Mouse (Mus musculus) midbrain, embryonic 14.5 days (tissue): ENCODE results near the gene Pcbp2. TPM values are rescaled to one million over a fixed set of nuclear protein-coding genes. Genes with fewer than 3 reads are reported as not detected.

Source experiments
- ATAC-seq: fragments of 200-750 bp; cut with Nextera tagmentation; 2 replicates; pipeline ENCODE4 v1.8.0; 2017; ENCODE audit warnings: moderate number of reproducible peaks, moderate library complexity; ENCODE audit not compliant: low FRiP score, low TSS enrichment
- DNase-seq: peaks from one replicate; pipeline ENCODE4 v3.0.0-alpha.2; 2015
- H3K27ac ChIP-seq: fragments of 300-500 bp; sonication (generic); replicated peaks from 2 replicates; pipeline ENCODE4 v1.5.1; 2014; ENCODE audit warnings: mild to moderate bottlenecking, low read depth, low read length, moderate library complexity
- H3K27me3 ChIP-seq: fragments of 300-500 bp; sonication (generic); 2 replicates; pipeline ENCODE4 v1.6.1; 2014; ENCODE audit warnings: low read length, control low read depth, mixed read lengths; ENCODE audit not compliant: control insufficient read depth, insufficient read depth
- H3K36me3 ChIP-seq: fragments of 300-500 bp; sonication (generic); 2 replicates; pipeline ENCODE4 v1.6.1; 2014; ENCODE audit warnings: low read length, control low read depth; ENCODE audit not compliant: control insufficient read depth, insufficient read depth
- H3K4me1 ChIP-seq: fragments of 300-500 bp; sonication (generic); 2 replicates; pipeline ENCODE4 v1.6.1; 2014; ENCODE audit warnings: mild to moderate bottlenecking, antibody characterized with exemption, low read length, control low read depth; ENCODE audit not compliant: control insufficient read depth, insufficient read depth
- H3K4me2 ChIP-seq: fragments of 300-500 bp; sonication (generic); 2 replicates; pipeline ENCODE4 v1.6.1; 2014; ENCODE audit warnings: mild to moderate bottlenecking, low read length, moderate library complexity
- H3K4me3 ChIP-seq: fragments of 300-500 bp; sonication (generic); replicated peaks from 2 replicates; pipeline ENCODE4 v1.5.1; 2014; ENCODE audit warnings: low read depth, low read length
- H3K9ac ChIP-seq: fragments of 300-500 bp; sonication (generic); replicated peaks from 2 replicates; pipeline ENCODE4 v1.6.1; 2014; ENCODE audit warnings: mild to moderate bottlenecking, low read length, moderate library complexity
- H3K9me3 ChIP-seq: fragments of 300-500 bp; sonication (generic); 2 replicates; pipeline ENCODE4 v1.6.1; 2016; ENCODE audit warnings: low read length, control low read depth, mixed read lengths; ENCODE audit not compliant: control insufficient read depth
- WGBS: fragments of 180-500 bp; shearing (Covaris S2); extraction: QIAGEN DNeasy Blood & Tissue Kit; methylation state at CpG from one replicate; pipeline ENCODE4 v1.1.7; 2014; 5-methylcytosine and 5-hydroxymethylcytosine counted together
- polyA plus RNA-seq: library from polyadenylated mRNA; unstranded; fragments of >200 nt; fragmentation: Nextera tagmentation; extraction: Ambion mirVana; gene quantifications from 2 replicates; pipeline ENCODE4 v1.2.1, GENCODE M21; 2014

The Pcbp2 gene
- polyA plus RNA-seq, 1 experiment from 2014 or later = 187 TPM

- Histone ChIP-seq H3K27me3 (no peaks in the 10 kb centered on the region), H3K9ac (no peak overlapping the region), H3K27ac (no peak overlapping the region), H3K4me3 (no peak overlapping the region), H3K4me2 (no peak overlapping the region), H3K36me3 (peaks cover 72% of the 10 kb centered on the region), H3K9me3 (no peaks in the 10 kb centered on the region), H3K4me1 (no peaks in the 10 kb centered on the region)
- DNase-seq = no peak
- WGBS = 93% methylated on average over 4 of the region's 4 CpGs
- ATAC-seq = no peak
These were observed 61.2 kb downstream of the Pcbp2 start for GRCm38 (mm10) chr15:102531586-102531985.

DNA sequence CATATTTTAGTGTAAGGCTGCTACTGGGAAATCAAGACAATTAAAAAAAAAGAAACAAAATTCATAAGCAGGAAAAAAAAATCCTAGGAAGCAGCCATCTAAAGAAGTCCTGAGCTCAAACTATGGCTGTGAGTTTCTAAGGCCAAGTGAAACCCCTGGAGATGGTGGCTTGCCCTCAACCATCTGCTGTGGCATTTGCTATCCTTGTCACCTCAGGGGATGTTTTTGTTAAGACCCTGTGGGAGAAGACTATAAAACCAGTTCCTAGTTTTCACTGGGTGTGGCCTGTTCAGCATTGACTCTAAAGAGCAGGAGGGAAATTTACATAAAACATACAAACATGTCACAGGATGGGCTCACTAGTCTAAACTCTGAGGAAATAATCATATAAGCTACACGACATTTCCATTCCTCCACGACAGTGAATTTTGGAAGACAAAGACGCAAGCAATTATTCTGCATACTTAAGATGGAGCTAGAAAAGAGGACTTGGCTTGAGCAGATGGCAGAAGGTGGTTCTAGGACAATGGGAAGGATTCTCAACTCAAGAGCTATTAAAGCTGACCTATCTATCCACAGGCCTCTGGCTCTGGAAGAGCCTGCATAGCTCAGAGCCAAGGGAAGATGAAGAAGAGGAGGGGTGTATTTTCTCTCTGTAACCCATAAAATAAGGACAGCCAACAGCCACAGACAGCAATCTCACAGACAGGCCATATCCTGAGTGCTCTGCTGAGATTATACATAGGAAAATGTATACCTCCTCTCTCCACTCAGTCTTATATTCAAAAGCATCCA lies 62.0 kb downstream of the Pcbp2 start:
- Histone ChIP-seq H3K36me3 (peaks cover 78% of the 10 kb centered on the region), H3K27ac (no peak overlapping the region), H3K27me3 (no peaks in the 10 kb centered on the region), H3K4me1 (no peaks in the 10 kb centered on the region), H3K4me3 (no peak overlapping the region), H3K9me3 (no peaks in the 10 kb centered on the region), H3K4me2 (no peak overlapping the region), H3K9ac (no peak overlapping the region)
- WGBS = 89% methylated on average over 3 of the region's 3 CpGs
- DNase-seq = no peak
- ATAC-seq = no peak

GRCm38 (mm10) chr15:102533926-102534325 lies 63.6 kb downstream of the Pcbp2 start:
- Histone ChIP-seq H3K9ac (no peak overlapping the region), H3K4me3 (no peak overlapping the region), H3K9me3 (no peaks in the 10 kb centered on the region), H3K27ac (no peak overlapping the region), H3K4me2 (no peak overlapping the region), H3K27me3 (no peaks in the 10 kb centered on the region), H3K36me3 (peaks cover 71% of the 10 kb centered on the region), H3K4me1 (no peaks in the 10 kb centered on the region)
- 92% methylated on average over 7 of the region's 7 CpGs for WGBS
- ATAC-seq (no peak), DNase-seq (no peak)

DNA sequence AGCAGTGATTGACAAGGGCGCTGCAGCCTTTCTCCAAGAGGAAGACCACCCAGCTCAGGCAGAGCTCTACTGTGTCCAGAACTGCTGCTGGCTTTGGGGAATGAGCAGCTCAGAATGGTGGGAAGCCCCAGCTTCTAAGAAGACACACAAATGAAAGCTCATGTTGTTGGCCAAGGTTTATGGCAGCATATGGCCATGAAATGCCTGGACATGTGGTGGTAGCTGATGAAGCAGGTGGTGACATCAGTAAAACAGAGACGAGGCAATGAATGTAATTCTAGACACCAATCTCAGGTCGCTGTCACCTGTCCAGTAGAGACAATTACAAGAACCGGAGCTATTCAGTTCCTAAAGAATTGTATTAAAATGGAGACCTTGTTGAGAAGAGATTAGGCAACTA lies 74.5 kb downstream of the Pcbp2 start:
- Histone ChIP-seq H3K9me3 (no peaks in the 10 kb centered on the region), H3K27me3 (no peaks in the 10 kb centered on the region), H3K36me3 (peaks cover 45% of the 10 kb centered on the region), H3K4me3 (no peak overlapping the region), H3K27ac (no peak overlapping the region), H3K9ac (no peak overlapping the region), H3K4me1 (0 out of 2 replicates have a peak, but pooled peaks cover 5% of the 10 kb centered on the region), H3K4me2 (no peak overlapping the region)
- ATAC-seq = no peak
- DNase-seq = no peak
- WGBS = 91% methylated on average over 4 of the region's 4 CpGs

DNA sequence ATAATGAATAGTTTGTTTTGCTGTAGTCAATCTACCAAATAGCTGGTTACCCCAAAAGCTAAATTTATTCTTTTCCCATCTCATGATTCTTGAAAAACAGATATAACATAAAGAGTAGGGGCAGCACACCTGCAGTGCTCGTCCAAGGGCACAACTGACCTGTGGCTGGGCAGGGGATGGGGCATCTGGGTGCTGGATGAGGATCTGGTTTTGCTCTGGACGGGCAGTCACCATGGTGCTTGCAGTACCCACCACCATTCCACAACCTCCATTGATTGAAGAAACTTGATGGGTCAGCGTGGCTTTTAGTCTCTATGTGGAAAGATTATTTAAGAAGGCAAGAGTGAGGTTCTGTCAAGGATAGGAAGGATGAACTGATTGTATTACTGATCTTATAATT lies 75.9 kb downstream of the Pcbp2 start:
- 91% methylated on average over 3 of the region's 3 CpGs for WGBS
- no peak overlapping the region for H3K4me3 ChIP-seq

GRCm38 (mm10) chr15:102546677-102547427 lies 76.5 kb downstream of the Pcbp2 start:
- WGBS = 75% methylated on average over 3 of the region's 3 CpGs
- Histone ChIP-seq H3K4me2 (no peak overlapping the region), H3K27ac (no peak overlapping the region), H3K4me3 (no peak overlapping the region), H3K27me3 (no peaks in the 10 kb centered on the region), H3K9ac (no peak overlapping the region), H3K4me1 (0 out of 2 replicates have a peak, but pooled peaks cover 5% of the 10 kb centered on the region), H3K36me3 (peaks cover 42% of the 10 kb centered on the region), H3K9me3 (no peaks in the 10 kb centered on the region)
- DNase-seq = peak; percentile 72
- ATAC-seq = no peak

More for the DNA sequence above, 75.9 kb downstream of the Pcbp2 start:
- ATAC-seq (no peak), DNase-seq (no peak)
- H3K9me3 ChIP-seq = no peaks in the 10 kb centered on the region
- 0 out of 2 replicates have a peak, but pooled peaks cover 5% of the 10 kb centered on the region for H3K4me1 ChIP-seq
- H3K27me3 ChIP-seq = no peaks in the 10 kb centered on the region
- no peak overlapping the region for H3K4me2 ChIP-seq
- H3K36me3 ChIP-seq = peaks cover 37% of the 10 kb centered on the region
- no peak overlapping the region for H3K9ac ChIP-seq
- no peak overlapping the region for H3K27ac ChIP-seq

- DNase-seq = peak; percentile 32
- no peak overlapping the region for H3K4me2 ChIP-seq
- 0 out of 2 replicates have a peak, but pooled peaks cover 5% of the 10 kb centered on the region for H3K4me1 ChIP-seq
- no peak overlapping the region for H3K27ac ChIP-seq
- H3K4me3 ChIP-seq = no peak overlapping the region
- H3K9me3 ChIP-seq = no peaks in the 10 kb centered on the region
- H3K36me3 ChIP-seq = peaks cover 46% of the 10 kb centered on the region
- no peaks in the 10 kb centered on the region for H3K27me3 ChIP-seq
- H3K9ac ChIP-seq = no peak overlapping the region
- ATAC-seq = no peak; the same call in 1 of the 2 replicates
- WGBS = 93% methylated on average over 3 of the region's 3 CpGs
These were observed 77.1 kb downstream of the Pcbp2 start for GRCm38 (mm10) chr15:102547478-102547877.
